Mouse (Mus musculus): ENCODE results near the gene Zdhhc11. TPM values are rescaled to one million over a fixed set of nuclear protein-coding genes. Genes with fewer than 3 reads are reported as not detected.

Gene Zdhhc11
- polyA plus RNA-seq (2015; fragmentation: Nextera tagmentation; extraction: Ambion mirVana) = not detected in 2 replicates

GRCm38 (mm10) chr13:73963551-73963950 lies at the start of gene Zdhhc11:
TSS of gene Zdhhc11 (plus strand) at chr13:73963851.
- ATAC-seq = no peak
- Histone ChIP-seq H3K9ac (no peak within 1 kb of the TSS), H3K4me2 (replicated peaks) (no peak within 1 kb of the TSS), H3K27me3 (replicated peaks) (no peaks in the 10 kb centered on the region), H3K4me1 (replicated peaks) (no peaks in the 10 kb centered on the region), H3K27ac (no peak within 1 kb of the TSS), H3K4me3 (replicated peaks) (no peak within 1 kb of the TSS), H3K9me3 (no peaks in the 10 kb centered on the region), H3K36me3 (peaks cover 10% of the 10 kb centered on the region; the same call in 1 of the 2 replicates)
- WGBS = 88% methylated on average over 5 of the region's 5 CpGs

DNA sequence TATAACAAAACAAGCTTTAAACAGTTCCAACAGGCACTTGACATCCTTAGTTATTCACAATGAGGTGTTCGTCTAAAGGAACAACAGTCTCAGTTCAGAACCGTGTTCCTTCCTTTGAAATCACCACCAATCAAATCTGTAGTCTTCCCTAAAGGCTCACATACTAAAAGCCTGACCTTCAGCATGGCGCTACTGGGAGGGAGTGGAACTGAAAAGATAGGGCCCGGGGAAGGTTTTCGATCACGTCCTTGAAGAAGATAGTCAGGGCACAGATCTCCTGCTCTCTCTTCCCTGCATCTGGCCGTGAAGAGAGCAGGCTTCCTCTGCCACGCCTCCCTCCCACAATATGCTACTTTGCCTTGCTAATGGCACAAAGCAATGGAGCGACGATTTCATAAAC lies 31.4 kb upstream of the Zdhhc11 start:
- Histone ChIP-seq H3K9ac (no peak overlapping the region), H3K4me2 (replicated peaks) (no peak overlapping the region), H3K27ac (no peak overlapping the region), H3K4me3 (replicated peaks) (no peak overlapping the region), H3K9me3 (no peaks in the 10 kb centered on the region), H3K36me3 (peaks cover 12% of the 10 kb centered on the region), H3K4me1 (replicated peaks) (0 out of 2 replicates have a peak, but pooled peaks cover 1% of the 10 kb centered on the region), H3K27me3 (replicated peaks) (no peaks in the 10 kb centered on the region)
- no peak for ATAC-seq
- WGBS = 92% methylated on average over 10 of the region's 10 CpGs

DNA sequence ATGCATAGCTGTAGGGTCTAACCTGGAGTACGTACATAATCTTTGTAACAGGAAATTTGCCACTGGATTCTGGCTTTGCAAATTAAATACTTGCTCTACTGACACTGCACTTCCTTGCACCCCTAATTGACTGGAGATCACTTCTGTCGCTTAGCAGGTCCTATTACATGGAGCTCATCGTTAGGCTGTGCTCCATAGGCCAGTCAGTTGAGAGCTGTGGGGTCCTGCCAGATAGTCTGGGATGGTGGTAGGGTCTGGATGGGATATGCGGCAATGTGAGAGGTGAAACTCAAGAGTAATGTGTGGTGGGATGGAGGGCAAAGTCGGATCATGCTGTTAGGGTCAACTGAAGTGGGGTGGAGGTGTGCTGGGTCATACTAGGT lies 26.7 kb upstream of the Zdhhc11 start:
- Histone ChIP-seq H3K27ac (no peak overlapping the region), H3K9me3 (no peaks in the 10 kb centered on the region), H3K27me3 (replicated peaks) (no peaks in the 10 kb centered on the region), H3K4me2 (replicated peaks) (peak overlapping the region; percentile 70), H3K4me3 (replicated peaks) (peak overlapping the region; percentile 74), H3K4me1 (replicated peaks) (peaks cover 10% of the 10 kb centered on the region), H3K36me3 (peaks cover 1% of the 10 kb centered on the region), H3K9ac (peak overlapping the region; percentile 73)
- WGBS = 15% methylated on average over 5 of the region's 5 CpGs
- ATAC-seq = peak; percentile 32

- Histone ChIP-seq H3K27me3 (replicated peaks) (no peaks in the 10 kb centered on the region), H3K9ac (peak within 1 kb of the TSS; percentile 73), H3K27ac (peak within 1 kb of the TSS; percentile 89), H3K9me3 (no peaks in the 10 kb centered on the region), H3K4me1 (replicated peaks) (peaks cover 10% of the 10 kb centered on the region), H3K36me3 (peaks cover 8% of the 10 kb centered on the region), H3K4me2 (replicated peaks) (peak within 1 kb of the TSS; percentile 70), H3K4me3 (replicated peaks) (peak within 1 kb of the TSS; percentile 74)
- under 1% methylated on average over 82 of the region's 82 CpGs for WGBS
- ATAC-seq = peak; percentile 99
These were observed 26.1 kb upstream of the Zdhhc11 start, which contains the start of the genes Trip13 and Brd9 for GRCm38 (mm10) chr13:73937321-73938176. TSS of gene Trip13 (minus strand) at chr13:73937784. TSS of gene Brd9 (plus strand) at chr13:73937811.

- peak; percentile 23 for ATAC-seq
- Histone ChIP-seq H3K27me3 (replicated peaks) (no peaks in the 10 kb centered on the region), H3K9me3 (no peaks in the 10 kb centered on the region), H3K4me2 (replicated peaks) (peak overlapping the region; percentile 70), H3K36me3 (peaks cover 13% of the 10 kb centered on the region), H3K27ac (peak overlapping the region; percentile 89), H3K9ac (peak overlapping the region; percentile 73), H3K4me3 (replicated peaks) (peak overlapping the region; percentile 74), H3K4me1 (replicated peaks) (peaks cover 10% of the 10 kb centered on the region)
- 31% methylated on average over 13 of the region's 13 CpGs for WGBS
These were observed 25.5 kb upstream of the Zdhhc11 start for GRCm38 (mm10) chr13:73938177-73938560.

GRCm38 (mm10) chr13:73939101-73939500 lies 24.6 kb upstream of the Zdhhc11 start:
- no peak overlapping the region for H3K4me3 ChIP-seq (replicated peaks)
- no peaks in the 10 kb centered on the region for H3K27me3 ChIP-seq (replicated peaks)
- no peak overlapping the region for H3K4me2 ChIP-seq (replicated peaks)
- no peak overlapping the region for H3K9ac ChIP-seq
- no peak overlapping the region for H3K27ac ChIP-seq
- WGBS = 93% methylated on average over 5 of the region's 5 CpGs
- peaks cover 10% of the 10 kb centered on the region for H3K4me1 ChIP-seq (replicated peaks)
- H3K9me3 ChIP-seq = no peaks in the 10 kb centered on the region
- H3K36me3 ChIP-seq = peaks cover 20% of the 10 kb centered on the region
- ATAC-seq = no peak

DNA sequence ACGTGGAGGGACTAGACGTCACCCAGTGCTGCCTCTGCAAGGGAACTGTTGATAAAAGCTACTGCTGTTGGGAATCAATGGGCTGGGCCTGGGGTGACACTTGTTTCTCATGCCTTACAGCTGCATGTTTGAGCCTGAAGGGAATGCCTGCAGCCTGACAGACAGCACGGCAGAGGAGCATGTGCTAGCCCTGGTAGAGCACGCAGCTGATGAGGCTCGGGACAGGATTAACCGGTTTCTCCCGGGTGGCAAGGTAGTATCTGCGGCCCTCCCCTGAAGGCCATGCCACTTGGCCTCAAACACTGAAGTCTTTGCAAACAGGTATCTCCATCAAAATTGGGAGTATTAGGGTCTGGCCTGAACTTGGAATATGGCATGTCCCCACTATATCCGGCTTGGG lies 19.0 kb upstream of the Zdhhc11 start:
- H3K4me2 ChIP-seq (replicated peaks) = no peak overlapping the region

GRCm38 (mm10) chr13:73953551-73954130 lies 10.0 kb upstream of the Zdhhc11 start:
- no peak for ATAC-seq
- Histone ChIP-seq H3K4me2 (replicated peaks) (no peak overlapping the region), H3K27ac (no peak overlapping the region), H3K4me3 (replicated peaks) (no peak overlapping the region), H3K9me3 (no peaks in the 10 kb centered on the region), H3K27me3 (replicated peaks) (no peaks in the 10 kb centered on the region), H3K4me1 (replicated peaks) (no peaks in the 10 kb centered on the region), H3K36me3 (0 out of 2 replicates have a peak, but pooled peaks cover 4% of the 10 kb centered on the region), H3K9ac (no peak overlapping the region)
- WGBS = 100% methylated on average over 1 of the region's 1 CpGs

More for the DNA sequence above, 19.0 kb upstream of the Zdhhc11 start:
- H3K9ac ChIP-seq = no peak overlapping the region
- H3K4me1 ChIP-seq (replicated peaks) = no peaks in the 10 kb centered on the region
- 86% methylated on average over 9 of the region's 9 CpGs for WGBS
- H3K4me3 ChIP-seq (replicated peaks) = no peak overlapping the region
- H3K9me3 ChIP-seq = no peaks in the 10 kb centered on the region
- no peaks in the 10 kb centered on the region for H3K27me3 ChIP-seq (replicated peaks)
- no peak overlapping the region for H3K27ac ChIP-seq
- peaks cover 40% of the 10 kb centered on the region for H3K36me3 ChIP-seq
- ATAC-seq = no peak

GRCm38 (mm10) chr13:73954666-73955065 lies 9.0 kb upstream of the Zdhhc11 start:
- WGBS = 63% methylated on average over 6 of the region's 6 CpGs

DNA sequence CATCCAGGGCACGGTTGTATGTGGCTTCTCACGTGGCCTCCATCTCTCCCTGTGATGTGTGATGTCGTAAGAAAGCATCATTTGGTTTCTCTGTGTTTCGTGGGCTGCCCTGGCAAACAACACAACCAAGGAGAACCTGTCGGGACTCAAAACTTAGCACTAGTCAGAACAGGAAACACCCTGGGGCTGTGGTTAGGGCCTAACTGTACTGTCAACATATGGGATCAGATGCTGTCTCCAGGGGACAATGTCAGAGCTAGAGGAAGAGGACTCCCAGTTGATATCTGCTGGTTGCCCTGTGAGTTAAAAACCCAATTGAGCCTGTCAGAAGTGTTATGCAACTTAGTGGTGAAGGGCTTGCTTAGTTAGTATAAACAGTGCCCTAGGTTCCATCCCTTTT lies 8.1 kb upstream of the Zdhhc11 start:
- H3K27me3 ChIP-seq (replicated peaks) = no peaks in the 10 kb centered on the region
- H3K4me3 ChIP-seq (replicated peaks) = no peak overlapping the region
- no peak overlapping the region for H3K4me2 ChIP-seq (replicated peaks)
- H3K9me3 ChIP-seq = no peaks in the 10 kb centered on the region
- H3K27ac ChIP-seq = no peak overlapping the region
- no peaks in the 10 kb centered on the region for H3K4me1 ChIP-seq (replicated peaks)
- H3K36me3 ChIP-seq = peaks cover 10% of the 10 kb centered on the region; the same call in 1 of the 2 replicates
- ATAC-seq = no peak
- 91% methylated on average over 5 of the region's 5 CpGs for WGBS
- no peak overlapping the region for H3K9ac ChIP-seq

More at GRCm38 (mm10) chr13:73954666-73955065, 9.0 kb upstream of the Zdhhc11 start:
- no peak overlapping the region for H3K9ac ChIP-seq
- H3K27me3 ChIP-seq (replicated peaks) = no peaks in the 10 kb centered on the region
- no peak for ATAC-seq
- H3K4me3 ChIP-seq (replicated peaks) = no peak overlapping the region
- no peaks in the 10 kb centered on the region for H3K4me1 ChIP-seq (replicated peaks)
- no peak overlapping the region for H3K27ac ChIP-seq
- no peak overlapping the region for H3K4me2 ChIP-seq (replicated peaks)
- peaks cover 10% of the 10 kb centered on the region; the same call in 1 of the 2 replicates for H3K36me3 ChIP-seq
- no peaks in the 10 kb centered on the region for H3K9me3 ChIP-seq

- H3K27ac ChIP-seq = no peak overlapping the region
- no peaks in the 10 kb centered on the region for H3K9me3 ChIP-seq
- peaks cover 12% of the 10 kb centered on the region; the same call in 1 of the 2 replicates for H3K36me3 ChIP-seq
- H3K4me2 ChIP-seq (replicated peaks) = no peak overlapping the region
- no peaks in the 10 kb centered on the region for H3K4me1 ChIP-seq (replicated peaks)
- 92% methylated on average over 10 of the region's 10 CpGs for WGBS
- H3K4me3 ChIP-seq (replicated peaks) = no peak overlapping the region
- H3K9ac ChIP-seq = no peak overlapping the region
- H3K27me3 ChIP-seq (replicated peaks) = no peaks in the 10 kb centered on the region
- ATAC-seq = no peak
These were observed 3.5 kb upstream of the Zdhhc11 start for GRCm38 (mm10) chr13:73960117-73960652.

DNA sequence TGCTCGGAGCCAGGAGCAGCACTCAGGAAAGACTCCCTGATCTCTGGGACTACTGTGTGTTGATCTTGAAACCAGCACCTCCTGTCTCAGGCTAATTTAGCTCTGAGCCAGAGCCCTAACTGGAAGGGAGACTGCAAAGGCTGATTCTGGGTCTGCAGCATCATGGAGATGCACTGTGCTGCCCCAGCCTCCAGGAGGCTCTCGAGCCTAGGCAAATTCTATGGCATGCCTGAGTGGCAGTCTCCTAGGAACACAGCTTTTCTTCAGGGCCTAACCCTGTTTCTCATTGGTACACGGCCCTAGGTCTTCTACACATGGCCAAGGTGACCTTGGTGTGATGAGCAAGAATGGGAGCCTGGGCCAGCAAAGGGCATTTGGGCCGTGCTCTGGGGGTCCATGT lies 2.5 kb upstream of the Zdhhc11 start:
- ATAC-seq = no peak

More for the DNA sequence above, 2.5 kb upstream of the Zdhhc11 start:
- no peaks in the 10 kb centered on the region for H3K27me3 ChIP-seq (replicated peaks)
- H3K36me3 ChIP-seq = peaks cover 10% of the 10 kb centered on the region; the same call in 1 of the 2 replicates
- no peak overlapping the region for H3K9ac ChIP-seq
- H3K27ac ChIP-seq = no peak overlapping the region
- no peak overlapping the region for H3K4me2 ChIP-seq (replicated peaks)
- H3K4me3 ChIP-seq (replicated peaks) = no peak overlapping the region
- WGBS = 88% methylated on average over 4 of the region's 4 CpGs
- H3K9me3 ChIP-seq = no peaks in the 10 kb centered on the region
- H3K4me1 ChIP-seq (replicated peaks) = no peaks in the 10 kb centered on the region

All from intestine, embryonic 15.5 days (tissue).